ENCODE assay signal across 8 mouse cellular contexts in the genomic region with DNA sequence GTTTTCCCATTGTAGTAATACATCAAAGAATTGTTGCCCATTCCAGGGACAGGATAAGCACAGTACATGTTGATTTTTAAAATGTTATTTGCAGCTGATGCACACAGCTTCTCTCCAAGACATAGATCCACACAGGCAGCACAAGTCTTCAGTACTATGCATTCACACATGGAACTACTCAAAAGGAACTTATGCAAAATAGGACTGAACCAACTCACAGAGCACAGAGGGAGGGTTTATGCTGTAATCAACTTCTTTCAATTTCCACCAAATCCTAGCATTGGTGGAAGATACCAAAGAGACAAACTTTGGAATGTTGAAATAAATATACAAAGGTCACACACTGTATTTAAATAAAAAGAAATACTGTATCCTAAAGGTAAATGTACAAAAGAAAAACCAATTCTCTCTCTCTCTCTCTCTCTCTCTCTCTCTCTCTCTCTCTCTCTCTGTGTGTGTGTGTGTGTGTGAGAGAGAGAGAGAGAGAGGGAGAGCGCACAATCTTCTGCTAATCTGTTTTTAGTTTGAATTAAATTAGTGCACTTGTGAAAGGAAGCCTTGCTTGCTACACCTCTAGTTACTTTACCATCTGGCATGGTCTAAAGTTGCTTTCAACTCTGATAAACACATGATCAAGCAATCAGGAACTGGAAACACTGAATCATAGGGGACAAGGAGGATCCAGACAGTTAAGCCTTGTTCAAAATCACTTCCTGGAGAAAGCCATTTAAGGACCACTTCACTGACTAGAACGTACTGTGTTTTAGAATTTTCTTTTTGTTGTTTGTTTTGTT.
DNase-seq lines count a peak whose midpoint lies in the region; ATAC-seq and TF ChIP-seq lines count a peak whose summit lies in the region.

No protein-coding gene starts in this region.

- no peak for TF ChIP-seq CTCF in liver, embryonic 14.5 days (IDR thresholded peaks at IDR 0.05; ENCODE audit: low read depth)

- no peak for TF ChIP-seq EP300 in liver, embryonic 14.5 days (IDR thresholded peaks at IDR 0.05; ENCODE audit: low read depth)

- no peak for ATAC-seq in liver, embryonic 11.5 days (replicated peaks; ENCODE audit: low FRiP score)
- peak; percentile 69 for ATAC-seq in heart, embryonic 15.5 days (replicated peaks; ENCODE audit: insufficient number of reproducible peaks, insufficient read depth, low FRiP score, low read depth)
- ATAC-seq in liver, embryonic 14.5 days (ENCODE audit: insufficient read depth) = no peak
- peak; percentile 75; the same call in 1 of the 2 replicates for ATAC-seq in neural tube, embryonic 14.5 days (ENCODE audit: low read depth)
- ATAC-seq in megakaryocyte-erythroid progenitor cell, adult 5-6 weeks (replicated peaks; ENCODE audit: low FRiP score, low TSS enrichment, poor library complexity, severe bottlenecking) = no peak

- no peak overlapping the region for H3K4me3 ChIP-seq in liver, embryonic 11.5 days (ENCODE audit: low read depth, low read length)
- H3K4me3 ChIP-seq in heart, embryonic 15.5 days = peak overlapping the region; percentile 27
- no peak overlapping the region for H3K4me3 ChIP-seq in liver, embryonic 14.5 days (ENCODE audit: insufficient read depth in 1 of 2, low read depth in 2 of 2, low read length in 2 of 2)
- peak overlapping the region; percentile 36 for H3K4me3 ChIP-seq in neural tube, embryonic 14.5 days (ENCODE audit: low read depth, low read length)

- H3K27ac ChIP-seq in liver, embryonic 11.5 days (ENCODE audit: low read depth, low read length) = no peak overlapping the region; the same call in 1 of the 2 replicates
- H3K27ac ChIP-seq in heart, embryonic 15.5 days = peak overlapping the region; percentile 66
- H3K27ac ChIP-seq in liver, embryonic 14.5 days = no peak overlapping the region
- H3K27ac ChIP-seq in neural tube, embryonic 14.5 days (ENCODE audit: low read depth, low read length) = peak overlapping the region; percentile 11; the same call in 1 of the 2 replicates

- 0 out of 2 replicates have a peak, but pooled peaks cover 3% of the 10 kb centered on the region for H3K4me1 ChIP-seq in liver, embryonic 11.5 days (replicated peaks; ENCODE audit: control insufficient read depth, insufficient read depth, low read length)
- peaks cover 10% of the 10 kb centered on the region for H3K4me1 ChIP-seq in heart, embryonic 15.5 days (replicated peaks)
- H3K4me1 ChIP-seq in liver, embryonic 14.5 days (replicated peaks; ENCODE audit: control insufficient read depth in 2 of 2, insufficient read depth in 2 of 2, low read length in 1 of 2) = no peaks in the 10 kb centered on the region
- H3K4me1 ChIP-seq in neural tube, embryonic 14.5 days (ENCODE audit: control insufficient read depth, insufficient read depth, low read length) = peaks cover 16% of the 10 kb centered on the region; the same call in 1 of the 2 replicates

- H3K9ac ChIP-seq in liver, embryonic 11.5 days (ENCODE audit: low read depth, low read length) = no peak overlapping the region
- no peak overlapping the region for H3K9ac ChIP-seq in heart, embryonic 15.5 days
- H3K9ac ChIP-seq in liver, embryonic 14.5 days (replicated peaks) = no peak overlapping the region
- H3K9ac ChIP-seq in neural tube, embryonic 14.5 days (replicated peaks; ENCODE audit: low read depth, low read length) = no peak overlapping the region

- DNase-seq in liver, embryonic 11.5 days (ENCODE audit: low spot score) = no peak
- no peak for DNase-seq in liver
- peak; percentile 88 for DNase-seq in embryo, embryonic 10.5 days (ENCODE audit: low spot score)
- DNase-seq in liver, embryonic 14.5 days (ENCODE audit: low read depth in 3 of 3, low spot score in 3 of 3) = peak in 2 of 3 experiments; percentile 4 to 20
- DNase-seq in cerebellum, adult 11-12 months = no peak

- WGBS in liver, embryonic 11.5 days = 61% methylated on average over 2 of the region's 2 CpGs
- 35% methylated on average over 2 of the region's 2 CpGs for WGBS in heart, embryonic 15.5 days
- WGBS in liver, embryonic 14.5 days (ENCODE audit: insufficient replicate concordance) = 62% methylated on average over 2 of the region's 2 CpGs
- WGBS in neural tube, embryonic 14.5 days = 6% methylated on average over 2 of the region's 2 CpGs

- no peaks in the 10 kb centered on the region for H3K9me3 ChIP-seq in liver, embryonic 11.5 days (ENCODE audit: control insufficient read depth, low read length)
- no peaks in the 10 kb centered on the region for H3K9me3 ChIP-seq in heart, embryonic 15.5 days (replicated peaks)
- H3K9me3 ChIP-seq in liver, embryonic 14.5 days (ENCODE audit: control insufficient read depth, low read length) = no peaks in the 10 kb centered on the region
- no peaks in the 10 kb centered on the region for H3K9me3 ChIP-seq in neural tube, embryonic 14.5 days (ENCODE audit: control insufficient read depth, low read length)

- peak overlapping the region; percentile 12; the same call in 1 of the 2 replicates for H3K4me2 ChIP-seq in liver, embryonic 11.5 days
- H3K4me2 ChIP-seq in heart, embryonic 15.5 days = peak overlapping the region; percentile 25
- no peak overlapping the region for H3K4me2 ChIP-seq in liver, embryonic 14.5 days (ENCODE audit: low read depth)
- peak overlapping the region; percentile 50 for H3K4me2 ChIP-seq in neural tube, embryonic 14.5 days (ENCODE audit: low read depth, low read length)

- no peaks in the 10 kb centered on the region for H3K27me3 ChIP-seq in liver, embryonic 11.5 days (replicated peaks; ENCODE audit: control insufficient read depth, insufficient read depth, low read length)
- no peaks in the 10 kb centered on the region for H3K27me3 ChIP-seq in heart, embryonic 15.5 days
- H3K27me3 ChIP-seq in liver, embryonic 14.5 days (ENCODE audit: control insufficient read depth, insufficient read depth, low read length) = no peaks in the 10 kb centered on the region
- H3K27me3 ChIP-seq in neural tube, embryonic 14.5 days (ENCODE audit: control insufficient read depth, insufficient read depth, low read length) = no peaks in the 10 kb centered on the region

- H3K36me3 ChIP-seq in liver, embryonic 11.5 days (ENCODE audit: control insufficient read depth, insufficient read depth, low read length) = no peaks in the 10 kb centered on the region
- H3K36me3 ChIP-seq in heart, embryonic 15.5 days = no peaks in the 10 kb centered on the region
- H3K36me3 ChIP-seq in liver, embryonic 14.5 days (replicated peaks; ENCODE audit: control insufficient read depth, insufficient read depth, low read depth) = no peaks in the 10 kb centered on the region
- H3K36me3 ChIP-seq in neural tube, embryonic 14.5 days (ENCODE audit: control insufficient read depth, insufficient read depth, low read length) = no peaks in the 10 kb centered on the region

Comparison
In these comparisons a context has a peak if more than half of its experiments do, and no peak if none do; other contexts are left out.
1. DNase-seq: peak in embryo, embryonic 10.5 days (single experiment) and liver, embryonic 14.5 days (2 of 3); none in liver, embryonic 11.5 days (single experiment), liver (single experiment) and cerebellum, adult 11-12 months (single experiment).
2. ATAC-seq: peak in heart, embryonic 15.5 days (single experiment) and neural tube, embryonic 14.5 days (single experiment); none in liver, embryonic 11.5 days (single experiment), liver, embryonic 14.5 days (single experiment) and megakaryocyte-erythroid progenitor cell, adult 5-6 weeks (single experiment).
3. H3K27ac ChIP-seq: peak in heart, embryonic 15.5 days (single experiment) and neural tube, embryonic 14.5 days (single experiment); none in liver, embryonic 11.5 days (single experiment) and liver, embryonic 14.5 days (single experiment).
4. H3K4me3 ChIP-seq: peak in heart, embryonic 15.5 days (single experiment) and neural tube, embryonic 14.5 days (single experiment); none in liver, embryonic 11.5 days (single experiment) and liver, embryonic 14.5 days (0 of 2).